Mouse (Mus musculus): ENCODE results near the gene Ppp1r13b. TPM values are rescaled to one million over a fixed set of nuclear protein-coding genes. Genes with fewer than 3 reads are reported as not detected.
"Not testable (repeated sequence)": the region's sequence is repeated elsewhere in the genome, so short reads cannot be mapped to it uniquely, and the experiment has no call there.

Ppp1r13b gene
- polyA plus RNA-seq (2014; fragmentation: Nextera tagmentation; extraction: Ambion mirVana), result 15.4 and 15.5 TPM in 2 replicates

DNA sequence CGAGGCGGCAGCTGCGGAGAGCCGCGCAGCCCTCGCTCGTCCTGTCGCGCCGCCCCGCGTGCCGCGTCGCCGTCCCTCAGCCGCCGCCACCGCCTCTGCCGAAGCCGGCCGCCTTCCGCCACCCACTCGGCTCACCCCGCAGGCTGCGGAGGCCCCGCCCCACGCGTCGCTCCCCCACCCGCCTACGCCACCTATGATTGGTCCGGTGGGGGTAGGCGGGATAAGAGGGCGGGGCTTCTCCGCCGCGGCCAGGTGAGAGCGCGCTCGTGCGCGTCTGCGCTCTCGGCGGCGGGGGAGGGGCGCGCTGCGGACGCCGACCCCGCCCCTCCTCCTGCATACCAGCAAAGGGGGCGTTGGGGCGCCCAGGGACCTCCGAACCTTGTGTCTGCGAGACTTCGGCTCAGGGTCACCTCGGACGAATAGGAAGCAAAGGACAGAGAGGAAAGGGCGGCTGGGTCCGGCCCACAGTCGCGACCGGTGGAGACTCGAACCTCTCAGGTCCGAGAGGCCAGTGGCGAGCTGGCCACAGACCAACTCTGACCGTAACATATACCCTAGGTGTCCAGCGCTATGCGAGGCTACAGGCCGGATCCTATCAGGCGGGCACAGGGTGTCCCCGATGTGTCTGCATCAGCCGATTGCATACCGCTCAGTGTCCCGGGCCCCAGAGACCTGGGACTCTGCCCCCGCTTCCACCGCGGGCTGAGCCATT, at the start of gene Ppp1r13b:
Ppp1r13b (minus strand) TSS at position 141 of the 712 bp plus-strand sequence.
- H3K4me2 ChIP-seq (ENCODE audit: low read length), result peak within 1 kb of the TSS; percentile 91
- H3K27ac ChIP-seq (replicated peaks in 1 of 2; ENCODE audit: control insufficient read depth in 1 of 2, insufficient read depth in 1 of 2, low read depth in 2 of 2, low read length in 2 of 2), result peak within 1 kb of the TSS; percentile 48 to 88
- no peaks in the 10 kb centered on the region for H3K9me3 ChIP-seq (ENCODE audit: control insufficient read depth, low read length)
- peak within 1 kb of the TSS; percentile 92 for H3K9ac ChIP-seq (ENCODE audit: low read length)
- H3K4me3 ChIP-seq (ENCODE audit: control insufficient read depth in 1 of 2, insufficient read depth in 1 of 2, low read depth in 1 of 2, low read length in 2 of 2), result peak within 1 kb of the TSS; percentile 78
- ATAC-seq (ENCODE audit: insufficient number of reproducible peaks, insufficient read depth, low FRiP score, low read depth), result peak; percentile 95
- peaks cover 5 to 9% of the 10 kb centered on the region in 2 experiments; a peak in 2 of 4 replicates for H3K4me1 ChIP-seq (ENCODE audit: control insufficient read depth in 2 of 2, insufficient read depth in 2 of 2, low read length in 2 of 2)
- WGBS, result under 1% methylated on average over 77 of the region's 80 CpGs
- no peaks in the 10 kb centered on the region for H3K36me3 ChIP-seq (ENCODE audit: control insufficient read depth, insufficient read depth, low read length)
- H3K27me3 ChIP-seq (ENCODE audit: control insufficient read depth, insufficient read depth, low read length), result no peaks in the 10 kb centered on the region

DNA sequence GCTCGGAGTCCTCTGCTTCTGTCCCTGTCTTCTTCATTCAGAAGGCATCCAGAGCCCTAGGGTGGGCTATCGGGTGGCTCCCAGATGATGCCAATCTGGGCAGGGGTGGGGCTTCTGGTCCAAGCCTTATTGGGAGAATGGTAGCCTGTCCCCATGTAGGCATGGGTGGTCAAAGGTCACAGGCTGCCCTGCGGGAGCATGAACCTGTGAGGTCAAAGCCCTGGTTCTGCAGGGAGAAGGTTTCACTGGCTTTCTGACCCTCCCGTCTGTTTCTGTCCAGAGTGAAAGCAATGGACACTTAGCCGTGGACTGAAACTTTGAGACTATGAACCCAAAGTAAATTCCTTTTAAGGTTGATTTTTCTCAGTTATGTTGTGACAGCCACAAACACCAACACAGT, 48.3 kb upstream of the Ppp1r13b start:
- Histone ChIP-seq H3K27me3 (ENCODE audit: control insufficient read depth, insufficient read depth, low read length) (no peaks in the 10 kb centered on the region), H3K4me1 (ENCODE audit: control insufficient read depth in 2 of 2, insufficient read depth in 2 of 2, low read length in 2 of 2) (no peaks in the 10 kb centered on the region; a peak in 1 of 4 replicates), H3K36me3 (ENCODE audit: control insufficient read depth, insufficient read depth, low read length) (peaks cover 20% of the 10 kb centered on the region), H3K27ac (replicated peaks in 1 of 2; ENCODE audit: control insufficient read depth in 1 of 2, insufficient read depth in 1 of 2, low read depth in 2 of 2, low read length in 2 of 2) (no peak overlapping the region), H3K9ac (ENCODE audit: low read length) (no peak overlapping the region), H3K4me3 (ENCODE audit: control insufficient read depth in 1 of 2, insufficient read depth in 1 of 2, low read depth in 1 of 2, low read length in 2 of 2) (no peak overlapping the region), H3K9me3 (ENCODE audit: control insufficient read depth, low read length) (no peaks in the 10 kb centered on the region), H3K4me2 (ENCODE audit: low read length) (no peak overlapping the region)
- 80% methylated on average over 5 of the region's 5 CpGs for WGBS
- no peak for ATAC-seq (ENCODE audit: insufficient number of reproducible peaks, insufficient read depth, low FRiP score, low read depth)

DNA sequence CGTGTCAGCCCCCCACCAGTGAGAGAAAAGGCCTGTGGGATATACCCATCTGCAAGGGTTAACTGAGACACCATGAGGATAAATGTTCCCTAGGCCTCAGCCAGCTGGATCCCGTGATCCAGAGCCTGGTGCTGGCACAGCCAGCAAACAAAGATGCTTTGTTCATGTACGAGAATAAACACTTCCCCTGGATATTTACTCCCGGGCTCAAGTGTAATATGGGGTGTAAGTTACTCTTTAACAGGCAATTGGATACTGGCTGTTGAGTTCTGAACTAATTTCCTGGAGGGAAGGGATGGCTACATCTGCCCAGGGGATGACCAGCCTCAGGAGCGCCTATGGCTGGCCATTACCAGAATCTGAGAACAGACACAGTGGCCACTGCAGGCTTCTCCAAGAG, 43.8 kb upstream of the Ppp1r13b start:
- 68% methylated on average over 5 of the region's 5 CpGs for WGBS
- no peaks in the 10 kb centered on the region for H3K9me3 ChIP-seq (ENCODE audit: control insufficient read depth, low read length)
- no peak overlapping the region for H3K27ac ChIP-seq (replicated peaks in 1 of 2; ENCODE audit: control insufficient read depth in 1 of 2, insufficient read depth in 1 of 2, low read depth in 2 of 2, low read length in 2 of 2)
- H3K9ac ChIP-seq (ENCODE audit: low read length), result no peak overlapping the region
- no peaks in the 10 kb centered on the region for H3K36me3 ChIP-seq (ENCODE audit: control insufficient read depth, insufficient read depth, low read length)
- no peak overlapping the region for H3K4me2 ChIP-seq (ENCODE audit: low read length)
- H3K4me3 ChIP-seq (ENCODE audit: control insufficient read depth in 1 of 2, insufficient read depth in 1 of 2, low read depth in 1 of 2, low read length in 2 of 2), result no peak overlapping the region
- H3K27me3 ChIP-seq (ENCODE audit: control insufficient read depth, insufficient read depth, low read length), result no peaks in the 10 kb centered on the region
- no peaks in the 10 kb centered on the region for H3K4me1 ChIP-seq (ENCODE audit: control insufficient read depth in 2 of 2, insufficient read depth in 2 of 2, low read length in 2 of 2)
- ATAC-seq (ENCODE audit: insufficient number of reproducible peaks, insufficient read depth, low FRiP score, low read depth), result no peak

DNA sequence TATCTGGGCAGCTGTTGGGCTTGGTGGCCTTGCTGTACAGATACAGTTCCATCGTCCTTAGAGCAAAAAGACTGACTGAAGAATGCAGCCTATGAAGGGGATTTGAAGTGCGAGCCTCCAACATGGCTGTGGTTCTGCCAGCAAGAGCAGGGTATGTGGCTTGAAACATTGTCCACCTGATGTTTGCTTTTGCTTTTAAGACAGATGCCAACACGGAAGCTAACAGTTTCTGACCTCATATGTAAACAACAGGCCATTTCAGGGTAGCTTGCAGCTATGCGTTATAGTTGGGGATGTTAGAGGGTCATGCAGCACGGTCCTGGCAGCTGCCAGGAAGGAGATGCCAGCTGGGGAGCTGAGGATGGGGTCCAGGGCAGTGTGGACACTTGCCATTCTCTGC, 42.6 kb upstream of the Ppp1r13b start:
- H3K9me3 ChIP-seq (ENCODE audit: control insufficient read depth, low read length), result no peaks in the 10 kb centered on the region
- no peak overlapping the region for H3K9ac ChIP-seq (ENCODE audit: low read length)
- H3K27ac ChIP-seq (replicated peaks in 1 of 2; ENCODE audit: control insufficient read depth in 1 of 2, insufficient read depth in 1 of 2, low read depth in 2 of 2, low read length in 2 of 2), result no peak overlapping the region
- no peak for ATAC-seq (ENCODE audit: insufficient number of reproducible peaks, insufficient read depth, low FRiP score, low read depth)
- 64% methylated on average over 5 of the region's 5 CpGs for WGBS
- no peak overlapping the region for H3K4me3 ChIP-seq (ENCODE audit: control insufficient read depth in 1 of 2, insufficient read depth in 1 of 2, low read depth in 1 of 2, low read length in 2 of 2)
- H3K27me3 ChIP-seq (ENCODE audit: control insufficient read depth, insufficient read depth, low read length), result no peaks in the 10 kb centered on the region
- no peaks in the 10 kb centered on the region for H3K36me3 ChIP-seq (ENCODE audit: control insufficient read depth, insufficient read depth, low read length)
- H3K4me1 ChIP-seq (ENCODE audit: control insufficient read depth in 2 of 2, insufficient read depth in 2 of 2, low read length in 2 of 2), result peaks cover 3 to 5% of the 10 kb centered on the region in 2 experiments
- no peak overlapping the region for H3K4me2 ChIP-seq (ENCODE audit: low read length)

DNA sequence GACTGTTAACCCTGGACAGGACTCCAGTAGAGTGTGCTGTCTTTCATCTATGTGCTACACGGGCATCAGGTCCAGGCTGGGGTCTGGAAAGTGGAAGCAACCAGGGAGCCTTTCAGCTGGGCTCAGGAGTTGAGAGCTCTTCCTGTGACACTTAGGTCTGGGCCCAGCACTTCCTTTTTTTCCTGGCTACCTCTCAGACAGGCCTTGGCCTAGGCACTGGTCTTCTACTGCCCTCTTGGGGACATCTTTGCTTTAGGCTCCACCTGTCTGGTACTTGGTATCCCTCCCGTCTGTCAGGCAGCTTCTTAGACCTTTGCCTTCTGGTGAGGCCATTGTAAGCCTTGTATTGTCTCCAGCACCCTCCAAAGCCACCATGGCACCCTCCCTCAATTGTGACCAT, 38.8 kb upstream of the Ppp1r13b start:
- Histone ChIP-seq H3K4me3 (ENCODE audit: control insufficient read depth in 1 of 2, insufficient read depth in 1 of 2, low read depth in 1 of 2, low read length in 2 of 2) (no peak overlapping the region), H3K9ac (ENCODE audit: low read length) (no peak overlapping the region), H3K36me3 (ENCODE audit: control insufficient read depth, insufficient read depth, low read length) (no peaks in the 10 kb centered on the region), H3K27ac (replicated peaks in 1 of 2; ENCODE audit: control insufficient read depth in 1 of 2, insufficient read depth in 1 of 2, low read depth in 2 of 2, low read length in 2 of 2) (peak overlapping the region; percentile 32 to 80), H3K4me1 (ENCODE audit: control insufficient read depth in 2 of 2, insufficient read depth in 2 of 2, low read length in 2 of 2) (peaks cover 21 to 24% of the 10 kb centered on the region in 2 experiments), H3K27me3 (ENCODE audit: control insufficient read depth, insufficient read depth, low read length) (no peaks in the 10 kb centered on the region), H3K9me3 (ENCODE audit: control insufficient read depth, low read length) (no peaks in the 10 kb centered on the region), H3K4me2 (ENCODE audit: low read length) (no peak overlapping the region)
- 8% methylated on average over 2 of the region's 2 CpGs for WGBS
- ATAC-seq (ENCODE audit: insufficient number of reproducible peaks, insufficient read depth, low FRiP score, low read depth), result peak; percentile 15; the same call in 1 of the 2 replicates

DNA sequence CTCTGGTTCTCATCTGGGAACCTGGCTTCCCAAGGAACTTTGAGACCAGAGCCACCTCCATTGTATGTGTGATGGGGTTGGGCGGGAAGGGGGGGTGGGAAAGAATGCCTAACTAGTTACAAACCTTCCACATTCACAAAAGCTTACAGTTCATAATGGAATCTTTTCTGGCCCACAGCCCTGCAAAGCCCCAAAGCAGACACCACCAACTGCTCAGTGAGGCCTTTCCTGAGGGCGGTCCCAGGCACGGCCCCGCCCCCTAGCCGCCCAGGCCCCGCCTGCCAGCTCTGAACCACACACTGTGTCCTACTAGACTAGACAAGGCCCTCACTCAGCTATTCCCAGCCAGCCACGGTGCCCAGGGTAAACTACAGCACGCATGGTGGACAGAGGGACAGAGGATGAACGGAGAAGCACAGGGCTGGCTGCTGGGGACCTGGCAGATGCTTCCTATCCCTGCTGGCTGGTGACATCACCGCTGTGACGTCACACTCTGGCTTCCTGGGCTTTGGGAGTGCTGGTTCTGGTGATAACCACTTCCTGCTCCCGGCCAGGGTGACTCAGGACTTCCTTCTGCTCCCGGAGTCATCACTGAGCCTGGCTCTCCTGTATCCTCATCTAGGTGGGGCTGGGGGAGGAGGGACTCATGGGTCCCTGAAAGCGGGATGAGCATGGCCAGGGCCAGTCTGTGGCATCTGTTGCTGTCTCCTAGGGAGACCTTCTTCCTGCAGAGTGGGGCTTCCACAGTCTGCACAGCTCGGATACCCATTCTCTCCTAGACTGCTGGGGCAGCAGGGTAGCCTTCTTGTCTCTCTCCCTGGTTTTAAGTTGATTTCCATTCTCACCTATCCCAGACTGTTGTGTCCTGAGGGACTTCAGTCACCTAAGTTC, 38.1 kb upstream of the Ppp1r13b start:
- H3K9ac ChIP-seq (ENCODE audit: low read length), result peak overlapping the region; percentile 46; the same call in 1 of the 2 replicates
- 52% methylated on average over 7 of the region's 15 CpGs for WGBS
- not testable (repeated sequence) for H3K27me3 ChIP-seq (ENCODE audit: control insufficient read depth, insufficient read depth, low read length); H3K9me3 ChIP-seq (ENCODE audit: control insufficient read depth, low read length); H3K4me3 ChIP-seq (ENCODE audit: control insufficient read depth in 1 of 2, insufficient read depth in 1 of 2, low read depth in 1 of 2, low read length in 2 of 2); H3K36me3 ChIP-seq (ENCODE audit: control insufficient read depth, insufficient read depth, low read length)
- H3K27ac ChIP-seq (replicated peaks in 1 of 2; ENCODE audit: control insufficient read depth in 1 of 2, insufficient read depth in 1 of 2, low read depth in 2 of 2, low read length in 2 of 2), result peak overlapping the region; percentile 94 to 95
- peak; percentile 75 for ATAC-seq (ENCODE audit: insufficient number of reproducible peaks, insufficient read depth, low FRiP score, low read depth)
- H3K4me2 ChIP-seq (ENCODE audit: low read length), result peak overlapping the region; percentile 38
- H3K4me1 ChIP-seq (ENCODE audit: control insufficient read depth in 2 of 2, insufficient read depth in 2 of 2, low read length in 2 of 2), result peaks cover 21 to 24% of the 10 kb centered on the region in 2 experiments

DNA sequence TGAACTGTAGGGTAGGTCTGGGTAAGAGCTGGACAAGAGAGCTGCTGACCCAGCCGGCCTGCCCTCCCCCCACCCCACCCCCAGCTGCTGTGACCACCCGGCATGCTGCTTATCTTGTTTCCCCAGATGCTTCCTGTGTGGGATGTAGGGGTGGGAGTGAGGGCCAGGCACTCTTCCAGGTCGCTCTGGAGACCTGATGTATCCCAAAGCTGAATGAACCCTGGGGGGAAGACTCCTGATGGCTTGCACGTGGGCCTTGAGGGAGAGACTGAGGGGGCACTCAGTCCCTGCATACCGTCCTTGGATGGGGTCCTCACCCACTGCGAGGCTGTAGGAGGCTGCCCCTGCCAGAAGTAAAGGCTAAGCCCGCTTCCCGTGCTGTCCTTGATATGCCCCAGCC, 37.2 kb upstream of the Ppp1r13b start:
- H3K4me1 ChIP-seq (ENCODE audit: control insufficient read depth in 2 of 2, insufficient read depth in 2 of 2, low read length in 2 of 2), result peaks cover 21 to 24% of the 10 kb centered on the region in 2 experiments
- H3K9ac ChIP-seq (ENCODE audit: low read length), result peak overlapping the region; percentile 46
- no peaks in the 10 kb centered on the region for H3K9me3 ChIP-seq (ENCODE audit: control insufficient read depth, low read length)
- H3K4me2 ChIP-seq (ENCODE audit: low read length), result peak overlapping the region; percentile 38
- 11% methylated on average over 8 of the region's 8 CpGs for WGBS
- no peak overlapping the region for H3K4me3 ChIP-seq (ENCODE audit: control insufficient read depth in 1 of 2, insufficient read depth in 1 of 2, low read depth in 1 of 2, low read length in 2 of 2)
- no peaks in the 10 kb centered on the region for H3K27me3 ChIP-seq (ENCODE audit: control insufficient read depth, insufficient read depth, low read length)
- peak overlapping the region; percentile 94 to 95 for H3K27ac ChIP-seq (replicated peaks in 1 of 2; ENCODE audit: control insufficient read depth in 1 of 2, insufficient read depth in 1 of 2, low read depth in 2 of 2, low read length in 2 of 2)
- H3K36me3 ChIP-seq (ENCODE audit: control insufficient read depth, insufficient read depth, low read length), result no peaks in the 10 kb centered on the region
- peak; percentile 55 for ATAC-seq (ENCODE audit: insufficient number of reproducible peaks, insufficient read depth, low FRiP score, low read depth)

All from heart, embryonic 14.5 days (tissue).